Mouse (Mus musculus) right cerebral cortex, adult 2 months (tissue): ENCODE measurements around the gene Sv2c.
A peak's percentile ranks its signal among the peaks of the same experiment; 100 is the strongest.
"Not testable (repeated sequence)": the region's sequence is repeated elsewhere in the genome, so short reads cannot be mapped to it uniquely, and the experiment has no call there.

Experiments used
- DNase-seq, 2 experiments: peaks; one replicate each; pipeline ENCODE4 v3.0.0; 2021 to 2022; ENCODE audit warnings: low spot score in 2 of 2

Gene Sv2c

DNA sequence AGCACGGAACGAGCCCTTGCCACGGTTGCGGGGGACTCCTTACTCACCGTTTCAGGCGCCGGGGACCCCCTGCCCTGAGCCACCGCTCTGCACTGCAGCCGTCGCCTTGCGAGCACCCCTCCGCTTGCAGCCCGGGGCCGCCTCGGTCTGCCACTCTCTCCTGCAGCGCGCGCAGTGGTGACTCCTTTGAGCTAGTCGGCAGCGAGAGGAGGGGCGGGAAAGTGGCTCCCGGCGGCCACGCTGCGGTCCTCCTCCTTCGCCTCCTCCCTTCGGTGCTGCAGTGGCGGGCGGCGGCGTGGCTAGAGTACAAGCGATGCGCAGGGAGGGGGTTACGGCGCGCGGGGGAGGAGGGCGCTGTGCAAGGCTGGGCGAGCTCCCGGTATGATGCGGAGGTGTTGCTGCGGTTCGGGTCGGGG is at the start of gene Sv2c:
TSS of gene Sv2c (minus strand) at position 177 of the 416 bp plus-strand sequence.
- peak; percentile 74 to 76 for DNase-seq

DNA sequence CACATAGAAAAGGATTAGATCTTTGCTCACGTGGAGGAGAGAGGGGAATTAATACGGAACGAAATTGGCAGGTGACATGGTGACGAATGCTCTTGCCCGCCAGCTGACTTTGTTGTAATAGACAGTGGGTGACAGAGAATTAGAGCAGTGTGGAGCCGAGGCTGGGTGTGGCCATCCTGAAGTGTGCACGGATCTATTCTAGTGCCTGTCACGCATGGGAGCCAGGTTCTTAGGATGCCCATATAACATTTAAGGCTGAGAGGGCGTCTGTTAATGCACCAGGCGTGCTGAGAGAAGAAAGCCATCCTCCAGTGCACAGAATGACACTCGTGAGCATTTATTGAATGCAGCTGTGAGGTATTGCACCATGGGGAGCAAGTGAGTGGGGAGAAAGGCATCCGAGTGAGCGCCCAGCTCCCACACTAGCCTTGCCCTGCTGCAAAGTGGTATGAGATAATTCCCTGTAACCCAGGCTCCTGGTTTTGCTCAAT is 48.3 kb upstream of the Sv2c start:
- DNase-seq, result no peak

DNA sequence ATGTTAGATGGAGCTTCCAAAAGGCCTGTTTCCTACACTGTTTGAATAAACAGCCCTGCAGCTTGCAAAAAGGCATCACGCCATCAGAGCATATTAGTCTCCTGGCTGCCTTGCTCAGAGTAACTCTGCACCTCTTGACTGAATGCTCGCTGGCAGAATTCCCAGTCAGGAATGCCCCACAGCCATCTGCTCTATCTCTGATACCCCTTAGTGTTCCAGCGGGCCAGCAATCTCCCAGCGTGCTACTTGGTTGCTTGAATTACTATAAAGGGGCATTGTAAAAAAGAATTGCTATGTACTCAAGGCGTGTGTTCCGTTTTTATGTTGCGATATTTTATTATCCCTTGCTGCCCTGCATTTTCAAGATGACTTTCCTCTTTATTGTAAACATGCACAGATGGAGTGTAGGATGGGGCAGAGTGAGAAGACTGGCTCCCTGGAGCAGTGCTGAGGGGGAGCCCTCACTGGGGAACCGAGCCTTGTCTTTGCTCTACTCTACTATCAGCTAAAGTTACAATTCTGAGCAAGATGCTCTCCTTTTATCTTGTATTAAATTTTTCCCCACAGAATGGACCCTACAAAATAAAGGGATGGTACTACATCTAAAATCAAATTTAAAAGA is 43.3 kb upstream of the Sv2c start:
- DNase-seq, result peak; percentile 60 to 73

DNA sequence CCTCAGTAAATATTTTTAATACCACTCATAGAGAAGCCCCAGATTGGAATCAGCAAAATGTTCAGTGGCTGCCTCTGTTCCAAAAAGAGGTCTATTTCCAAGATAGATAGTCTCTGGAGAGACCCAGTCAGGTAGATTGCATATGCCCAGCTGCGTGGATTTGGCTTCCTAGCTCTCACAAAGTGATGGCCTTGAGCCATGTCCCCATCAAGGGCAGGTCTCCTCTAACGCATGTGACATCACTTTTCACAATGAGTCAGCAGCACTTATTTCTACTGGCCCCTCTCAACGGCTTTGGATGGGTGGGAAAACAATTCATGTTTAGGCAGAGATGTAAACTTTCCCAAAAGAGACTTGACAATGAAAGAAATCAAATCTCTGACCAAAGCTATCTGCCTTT is 41.3 kb upstream of the Sv2c start:
- no peak for DNase-seq

DNA sequence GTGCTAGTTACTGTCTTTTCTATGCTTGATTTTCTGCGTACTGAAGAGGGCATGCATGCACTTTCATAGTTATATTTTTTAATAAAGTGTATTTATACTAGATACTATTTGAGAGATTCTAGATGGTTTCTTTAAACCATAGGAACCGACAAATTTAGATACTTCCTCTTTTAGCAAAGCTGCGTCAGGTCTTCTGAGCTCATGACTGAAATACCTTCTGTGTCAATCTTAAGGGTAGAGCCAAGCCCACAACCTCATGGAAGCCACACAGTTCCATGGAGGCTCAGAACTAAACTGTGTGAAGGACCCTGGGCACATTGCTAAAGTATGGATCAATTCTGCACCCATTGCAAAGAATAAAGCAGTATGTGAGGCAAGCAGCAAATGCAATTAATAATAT is 39.9 kb upstream of the Sv2c start:
- no peak for DNase-seq

DNA sequence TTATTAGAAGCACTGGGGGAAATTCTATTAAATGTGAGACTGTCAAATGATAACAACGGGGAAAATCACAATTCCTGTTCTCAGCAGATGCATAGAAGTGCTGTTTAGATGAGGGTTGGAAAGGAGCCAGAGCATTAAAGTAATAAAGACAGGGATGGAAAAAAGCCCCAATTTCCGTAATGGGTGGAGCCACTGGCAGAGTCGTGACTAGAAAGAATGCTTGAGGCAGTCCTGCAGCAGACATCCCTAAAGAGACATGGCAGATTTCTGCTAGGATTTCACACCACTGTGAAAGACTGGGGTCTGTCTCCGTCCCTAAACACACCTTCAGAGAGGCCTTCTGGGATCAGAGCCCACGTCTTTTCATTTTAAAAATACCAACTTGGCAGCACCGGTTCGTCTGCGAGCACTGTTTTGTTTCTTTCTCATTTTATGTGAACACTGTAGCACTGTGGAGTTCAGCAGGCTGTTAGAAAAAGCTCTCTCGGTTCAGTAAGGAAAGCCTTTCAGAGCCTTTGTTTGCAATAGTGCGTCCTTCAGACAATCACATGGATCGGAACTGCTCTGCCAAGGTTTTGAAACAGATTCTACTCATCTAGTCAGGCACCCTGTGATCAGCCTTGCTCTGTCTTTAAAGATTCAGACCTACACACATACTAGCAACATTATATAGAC is 36.8 kb upstream of the Sv2c start:
- no peak for DNase-seq

DNA sequence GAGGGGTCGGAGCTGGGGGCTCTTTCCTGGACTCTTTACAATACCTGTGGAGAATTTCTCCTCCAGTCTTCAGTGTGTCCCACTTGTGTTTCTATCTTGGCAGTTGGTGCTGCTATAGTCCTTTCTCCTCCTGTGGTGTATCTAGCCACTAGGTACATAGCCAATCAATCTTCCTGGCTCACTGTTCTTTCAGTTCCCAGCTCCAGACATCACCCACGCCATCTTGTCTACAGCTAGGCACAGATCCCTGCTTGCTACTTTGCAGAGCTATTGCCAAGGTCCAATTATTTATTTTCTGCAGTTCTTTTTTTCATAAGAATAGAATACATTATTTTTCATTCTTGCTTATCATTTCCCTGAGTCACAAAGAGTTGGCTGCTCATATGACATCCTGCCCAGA is 34.2 kb upstream of the Sv2c start:
- no peak for DNase-seq

DNA sequence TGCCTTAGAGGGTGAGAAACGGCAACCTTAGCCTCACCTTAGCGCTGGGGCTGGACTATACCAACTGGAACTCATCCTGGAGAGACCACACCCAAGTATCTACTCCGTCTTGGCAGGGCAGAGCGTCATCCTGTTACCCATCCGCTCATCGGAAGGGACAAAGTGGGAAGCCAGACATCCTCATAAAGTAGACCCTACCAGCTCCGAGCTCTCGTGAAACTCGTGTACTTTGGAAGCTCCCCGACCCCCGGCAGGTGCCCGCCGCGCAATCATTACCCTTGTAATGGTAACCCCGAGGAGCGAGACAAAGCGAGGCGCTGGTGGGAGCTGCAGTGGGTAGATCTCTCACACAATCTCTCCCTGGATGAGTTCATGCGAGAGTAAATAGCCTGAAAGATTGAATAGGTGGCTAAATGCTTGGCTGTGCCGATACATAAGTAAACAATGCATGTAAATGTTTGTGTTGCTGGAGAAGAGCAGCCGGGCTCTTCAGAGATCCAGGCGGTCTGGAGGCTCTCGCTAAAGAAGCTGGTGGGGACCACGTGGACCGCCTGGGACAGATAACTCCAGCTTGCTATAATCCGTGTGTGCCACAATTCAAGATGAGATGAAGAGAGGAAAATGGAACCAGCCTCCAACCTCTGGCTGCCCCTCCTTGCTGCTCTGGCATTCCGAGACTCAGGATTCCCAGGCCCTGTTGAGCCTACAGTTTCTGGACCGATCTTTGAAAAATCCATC is 1.2 kb upstream of the Sv2c start:
- DNase-seq, result peak; percentile 16 to 23

DNA sequence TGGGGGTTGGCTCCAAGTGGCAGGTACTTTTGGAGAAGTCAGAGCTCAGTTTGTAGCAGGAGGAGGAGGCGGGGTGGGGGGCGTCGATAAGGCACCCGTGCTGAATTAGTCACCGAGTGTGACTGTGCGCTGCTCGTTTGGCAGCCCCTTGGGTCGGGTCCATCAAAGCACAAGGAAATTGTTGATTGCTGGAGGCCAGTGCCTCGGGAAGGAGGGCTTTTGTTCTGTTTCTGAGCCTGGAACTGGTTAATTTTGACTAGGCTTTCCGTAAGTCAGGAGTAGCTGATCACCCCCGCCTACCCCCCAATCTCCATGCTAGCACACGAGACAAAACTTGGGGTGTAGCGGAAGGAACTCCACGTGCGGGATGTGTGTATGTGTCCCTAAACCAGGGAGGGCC is 456 bp upstream of the Sv2c start:
- DNase-seq, result peak in 1 of 2 experiments; percentile 59

DNA sequence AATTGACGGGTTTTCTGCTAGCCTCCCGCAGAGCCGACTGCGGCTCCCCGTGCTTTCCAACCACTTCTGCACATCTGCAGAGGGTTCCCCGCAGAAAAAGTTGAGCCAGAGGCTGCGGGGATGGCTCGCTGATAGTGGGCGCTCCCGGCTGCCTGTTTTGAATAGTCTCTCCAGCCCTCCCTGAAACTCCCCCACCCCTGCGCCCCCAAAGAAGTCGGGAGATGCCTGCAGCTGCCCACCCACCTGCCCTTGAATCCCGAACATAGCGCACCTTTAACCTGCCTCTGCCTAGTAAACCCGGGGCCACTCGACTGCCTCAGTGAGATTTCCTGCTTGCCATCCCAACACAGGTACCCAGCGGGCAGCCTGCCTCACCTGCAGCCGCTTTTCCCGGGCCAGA is 466 bp downstream of the Sv2c start:
- DNase-seq, result peak in 1 of 2 experiments; percentile 30

DNA sequence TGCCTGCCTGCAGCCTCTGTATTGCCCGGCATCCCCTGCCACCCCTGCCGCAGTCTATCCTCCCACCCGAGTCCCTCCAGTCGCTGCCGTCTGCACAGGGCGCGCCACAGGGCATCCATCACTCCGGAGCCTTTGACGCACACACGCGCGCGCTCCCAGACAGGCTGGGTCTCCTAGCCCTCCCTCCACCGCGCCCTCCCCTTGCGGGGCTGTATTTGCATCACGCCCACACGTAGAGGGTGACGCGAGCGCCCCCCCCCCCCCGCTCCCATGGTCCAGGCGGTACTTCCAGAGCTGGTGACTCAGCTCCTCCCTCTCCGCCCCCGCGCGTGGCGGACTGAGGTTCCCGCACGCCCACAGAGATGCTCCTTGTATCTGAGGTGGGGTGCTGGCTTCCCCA is 1.3 kb downstream of the Sv2c start:
- peak; percentile 68 to 70 for DNase-seq

DNA sequence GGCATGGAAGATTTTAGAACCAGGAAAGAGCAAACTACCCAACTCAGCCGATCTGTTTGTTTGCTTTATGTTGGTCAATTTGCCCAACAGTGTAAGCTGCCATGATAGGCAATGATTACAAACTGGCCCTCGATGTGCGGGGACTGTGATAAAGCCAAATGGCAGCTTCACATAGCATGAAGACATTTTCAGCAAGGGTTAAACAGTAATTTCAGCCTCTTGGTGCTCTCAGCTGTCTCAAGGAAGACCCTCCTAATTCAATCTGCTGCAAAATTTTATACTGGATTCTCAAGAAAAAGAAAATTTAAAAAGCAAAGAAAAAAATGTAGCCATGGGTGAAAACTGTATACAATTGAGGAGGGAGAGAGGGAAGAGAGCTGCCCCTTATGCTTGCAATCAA is 3.3 kb downstream of the Sv2c start:
- DNase-seq, result no peak

DNA sequence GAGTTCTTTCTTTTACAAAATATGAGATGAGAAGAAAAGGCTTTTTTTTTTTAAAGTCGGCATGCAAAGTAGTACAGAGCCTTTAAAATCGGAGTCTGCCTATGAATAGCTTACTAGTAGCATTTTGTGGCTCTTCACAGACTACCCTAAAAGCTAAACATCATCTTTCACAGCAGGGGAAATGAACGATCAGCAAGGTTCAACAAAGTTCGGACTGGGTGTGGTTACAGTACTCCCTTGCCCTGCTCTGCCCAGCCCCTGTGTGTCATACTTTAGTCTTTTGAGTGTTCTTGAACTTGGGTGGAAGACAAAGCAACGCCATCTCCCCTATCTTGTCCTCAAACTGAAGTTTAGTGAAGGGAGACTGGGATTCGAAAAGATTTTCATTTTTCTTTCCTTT is 5.7 kb downstream of the Sv2c start:
- DNase-seq, result no peak

DNA sequence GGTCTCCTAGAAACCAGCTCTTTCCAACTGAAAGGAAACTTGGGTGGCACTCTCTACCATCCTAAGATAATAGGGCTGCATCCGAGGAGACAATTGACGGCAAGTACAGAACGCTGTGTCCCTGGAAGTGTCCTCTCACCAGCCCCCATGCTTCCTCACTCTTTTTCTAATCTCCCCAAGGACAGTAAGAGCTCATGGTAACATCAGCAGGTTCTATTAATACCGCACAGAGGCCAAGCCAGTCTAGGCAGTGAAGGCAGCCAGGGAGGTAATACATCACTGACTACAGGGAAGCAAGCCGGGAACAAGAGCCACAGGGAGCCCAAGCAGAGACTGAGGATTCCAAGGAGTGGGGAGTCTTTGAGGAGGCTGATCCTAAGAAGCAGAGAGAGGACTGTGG is 7.4 kb downstream of the Sv2c start:
- DNase-seq, result no peak

DNA sequence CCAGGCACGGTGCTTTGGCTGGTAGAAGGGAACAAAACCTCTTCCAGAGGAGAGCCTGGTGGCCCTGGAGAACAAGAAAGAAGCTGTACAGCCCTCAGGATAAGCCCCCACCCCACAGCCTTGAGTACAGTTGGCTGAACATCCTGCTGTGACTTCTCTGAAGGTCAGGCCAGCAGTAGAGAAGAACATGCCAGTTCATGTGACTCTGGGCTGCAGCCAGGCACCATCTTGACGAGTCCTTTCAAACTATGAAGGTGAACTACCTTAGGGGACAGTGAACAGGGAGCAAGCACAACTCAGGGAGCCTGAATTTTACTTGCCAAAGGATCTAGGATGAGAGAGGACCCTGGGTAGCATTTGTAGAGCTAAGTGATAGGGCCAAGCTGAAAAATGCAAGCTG is 19.7 kb downstream of the Sv2c start:
- DNase-seq, result no peak

DNA sequence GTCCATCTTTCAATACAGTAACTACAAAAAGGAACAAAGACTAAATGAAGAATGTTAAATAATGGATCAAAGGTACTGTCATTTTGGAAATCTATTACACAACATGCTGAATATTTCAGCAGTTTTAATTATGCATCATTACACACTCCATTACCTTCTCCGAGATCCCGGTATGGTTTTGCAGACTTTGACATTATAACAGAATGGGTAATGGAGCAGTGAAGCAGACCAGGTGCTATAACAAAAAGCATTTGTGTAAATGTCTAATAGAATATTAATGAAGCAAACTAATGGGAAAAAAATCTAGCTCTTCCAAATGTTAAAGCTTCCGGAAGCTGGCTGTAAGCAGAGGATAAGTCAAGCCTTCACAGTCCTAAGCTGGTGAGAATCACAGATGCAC is 21.6 kb downstream of the Sv2c start:
- no peak for DNase-seq

DNA sequence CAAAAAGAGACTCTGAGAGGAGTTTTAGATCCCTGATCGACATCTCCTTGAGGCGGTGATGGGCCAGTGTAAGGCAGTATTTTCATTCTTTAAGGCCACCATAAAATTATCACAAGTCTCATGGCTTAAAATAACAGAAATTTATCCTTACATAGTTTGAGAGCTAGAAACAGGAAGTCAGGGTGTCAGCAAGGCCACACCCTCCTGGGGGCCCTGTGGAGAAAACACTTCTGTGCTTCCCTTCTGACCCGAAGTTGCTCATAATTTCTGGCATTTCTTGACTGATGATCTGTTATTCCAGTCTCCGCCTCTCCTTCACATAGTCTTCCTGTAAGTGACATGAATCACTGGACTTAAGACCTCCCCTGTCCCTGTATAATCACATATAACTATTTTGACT is 26.0 kb downstream of the Sv2c start:
- DNase-seq, result no peak

DNA sequence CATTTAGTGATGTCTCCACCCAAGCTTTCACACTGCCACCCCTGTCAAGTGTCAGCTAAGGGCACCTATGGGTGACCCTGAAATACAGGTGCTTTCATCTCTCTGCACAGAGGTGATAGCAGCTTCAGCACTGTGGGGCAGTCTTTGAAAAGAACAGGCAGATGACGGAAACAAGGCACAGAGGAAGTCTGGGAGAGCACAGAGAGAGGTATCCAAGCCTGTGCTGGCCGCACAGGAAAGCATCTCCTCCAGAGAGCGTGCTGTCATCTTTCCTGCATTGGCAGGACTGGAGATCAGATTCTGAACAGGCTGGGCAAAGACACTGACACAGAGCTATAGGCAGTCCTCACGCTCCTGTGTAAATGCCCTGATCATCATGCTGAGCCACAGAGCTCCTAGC is 41.4 kb downstream of the Sv2c start:
- DNase-seq, result no peak

DNA sequence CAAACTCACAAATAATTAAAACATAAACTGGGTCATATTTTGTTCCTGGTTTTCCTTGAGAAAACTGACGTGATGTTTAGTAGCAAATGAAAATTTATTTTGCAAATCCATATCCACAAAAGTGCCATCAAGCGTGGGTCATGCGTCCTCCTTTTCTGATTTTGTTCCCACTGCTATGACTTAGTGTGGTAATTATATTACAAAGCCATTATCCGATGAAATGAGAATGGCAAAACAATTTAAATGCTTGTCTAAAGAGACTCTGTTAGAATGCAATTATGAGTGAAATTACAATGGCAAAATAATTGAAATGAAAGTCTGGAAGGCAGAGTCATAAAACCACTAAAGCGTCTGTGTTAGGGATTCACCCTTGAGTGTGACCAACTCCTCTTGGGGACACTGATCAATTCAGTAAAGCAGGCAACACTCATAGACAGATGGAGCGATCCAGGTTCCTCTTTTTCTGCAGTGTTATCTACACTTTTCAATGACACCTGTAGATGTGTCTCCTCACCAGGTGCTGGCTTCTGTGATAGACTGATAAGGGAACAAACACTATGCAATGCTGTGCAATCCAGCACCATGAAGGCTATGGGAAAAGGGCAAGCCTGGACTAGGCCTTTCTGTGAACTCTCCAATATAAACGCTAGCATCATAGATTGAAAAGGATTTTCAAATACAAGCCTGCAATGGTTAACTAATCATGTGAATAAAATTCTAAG is 46.6 kb downstream of the Sv2c start:
- DNase-seq, result no peak

DNA sequence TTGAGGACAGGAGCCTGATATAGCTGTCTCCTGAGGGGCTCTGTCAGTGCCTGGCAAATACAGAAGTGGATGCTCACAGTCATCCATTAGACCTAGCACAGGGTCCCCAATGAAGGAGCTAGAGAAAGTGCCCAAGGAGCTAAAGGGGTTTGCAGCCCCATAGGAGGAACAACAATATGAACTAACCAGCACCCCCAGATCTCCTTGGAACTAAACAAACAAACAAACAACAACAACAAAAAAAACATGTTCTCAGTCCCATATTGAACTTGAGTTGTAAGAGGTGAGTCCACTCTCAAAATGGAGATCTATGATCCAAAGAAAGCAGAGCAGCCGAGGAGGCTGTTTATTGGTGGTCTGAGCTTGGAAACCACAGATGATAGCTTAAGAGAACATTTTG is 50.6 kb downstream of the Sv2c start, which contains the start of gene Gm17190:
TSS of gene Gm17190 (plus strand) at position 301 of the 400 bp plus-strand sequence.
- DNase-seq, result not testable (repeated sequence)

DNA sequence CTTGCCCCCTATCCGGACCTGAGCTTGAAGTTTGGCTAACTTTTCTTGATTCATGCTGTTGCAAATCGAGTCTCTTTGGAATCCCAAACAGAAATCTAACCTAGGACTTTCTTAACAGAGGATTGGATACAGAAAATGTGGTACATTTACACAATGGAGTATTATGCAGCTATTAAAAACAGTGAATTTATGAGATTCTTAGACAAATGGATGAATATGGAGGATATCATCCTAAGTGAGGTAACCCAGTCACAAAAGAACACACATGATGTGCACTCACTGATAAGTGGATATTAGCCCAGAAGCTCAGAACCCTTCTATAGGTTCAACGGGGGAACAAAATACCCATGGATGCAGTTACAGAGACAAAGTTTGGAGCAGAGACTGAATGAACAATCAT is 51.1 kb downstream of the Sv2c start, which contains the start of gene Gm20075:
TSS of gene Gm20075 (minus strand) at position 101 of the 400 bp plus-strand sequence.
- not testable (repeated sequence) for DNase-seq

DNA sequence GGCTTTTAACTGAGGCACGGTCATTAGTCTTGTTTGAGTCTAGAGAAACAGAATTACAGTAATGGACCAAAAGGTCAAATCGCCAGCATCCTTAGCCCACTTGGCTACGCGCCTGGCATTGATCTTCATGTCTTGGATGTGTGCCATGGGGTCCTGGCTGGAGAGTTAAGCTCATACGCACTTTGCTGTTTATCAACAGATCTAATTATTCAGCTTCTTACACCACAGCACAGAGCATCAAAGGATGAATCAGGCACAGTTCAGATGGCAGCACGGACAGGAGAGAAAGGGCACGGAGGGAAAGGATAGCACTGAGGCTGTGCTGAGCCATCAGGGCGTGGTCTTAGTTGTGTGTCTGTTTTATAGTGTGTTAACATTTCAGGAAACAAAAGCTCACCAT is 58.8 kb downstream of the Sv2c start:
- no peak for DNase-seq
